Comparison of ENCODE assay signal across 9 mouse cellular contexts in the genomic region with DNA sequence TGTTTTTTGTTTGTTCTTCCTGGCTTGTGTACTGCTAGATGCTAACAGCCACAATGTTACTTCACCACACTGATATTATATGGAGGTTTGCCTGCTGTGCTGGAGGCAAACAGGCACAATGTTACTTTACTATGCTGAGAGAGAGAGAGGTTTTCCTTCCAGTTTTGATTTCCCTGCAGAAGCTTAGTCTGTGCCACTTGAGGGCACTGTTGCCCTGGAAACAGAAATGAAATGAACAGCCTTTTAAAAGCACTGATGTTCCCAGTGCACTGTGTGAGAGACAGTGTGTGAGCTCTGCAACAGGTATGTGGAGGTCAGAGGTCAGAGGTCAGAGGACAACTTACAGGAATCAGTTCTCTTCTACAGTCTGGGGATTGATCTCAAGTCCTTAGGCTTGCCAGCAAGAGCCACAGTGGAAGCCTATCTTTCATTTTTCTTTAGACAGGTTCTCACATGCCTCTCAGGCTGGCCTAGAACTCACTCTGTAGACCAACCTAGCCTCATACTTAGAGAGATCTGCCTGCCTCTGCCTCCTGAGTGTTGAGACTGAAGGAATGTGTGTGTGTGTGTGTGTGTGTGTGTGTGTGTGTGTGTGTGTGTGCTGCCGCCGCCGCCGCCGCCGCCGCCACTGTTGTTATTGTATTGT. TPM values are rescaled to one million over a fixed set of nuclear protein-coding genes. Genes with fewer than 3 reads are reported as not detected.
DNase-seq lines count a peak whose midpoint lies in the region; ATAC-seq and TF ChIP-seq lines count a peak whose summit lies in the region.
"Had no signal": no experiment of that assay in that cellular context is flagged by ENCODE, and none has a peak within 500 bp of the region (broad histone marks: within the 10 kb centered on the region; RNA-seq: fewer than 3 reads in every experiment).

No protein-coding gene starts in this region.

- H3K36me3 ChIP-seq in forebrain, embryonic 11.5 days (ENCODE audit: control insufficient read depth, insufficient read depth, low read length): no peaks in the 10 kb centered on the region
- no peaks in the 10 kb centered on the region for H3K36me3 ChIP-seq in hindbrain, embryonic 15.5 days
- H3K36me3 ChIP-seq in small intestine, adult 2 months (ENCODE audit: control insufficient read depth, insufficient read depth, low read length): no peaks in the 10 kb centered on the region
- H3K36me3 ChIP-seq: embryonic facial prominence, embryonic 12.5 days had no signal

- 100% methylated on average over 7 of the region's 7 CpGs for WGBS in forebrain, embryonic 11.5 days
- 97% methylated on average over 7 of the region's 7 CpGs for WGBS in hindbrain, embryonic 15.5 days
- 100% methylated on average over 7 of the region's 7 CpGs for WGBS in small intestine, adult 2 months

- peak; percentile 82; the same call in 1 of the 2 replicates for TF ChIP-seq CTCF in brain, embryonic 14.5 days (IDR thresholded peaks at IDR 0.05; ENCODE audit: borderline replicate concordance, extremely low read depth, insufficient read depth, insufficient read length)
- TF ChIP-seq CTCF in small intestine, adult 2 months (IDR thresholded peaks at IDR 0.05; ENCODE audit: extremely low read depth, insufficient read length, insufficient replicate concordance, low read depth, low read length): 0 out of 2 replicates have a peak, but pooled peaks have one; percentile 17

- TF ChIP-seq POLR2A in brain, embryonic 14.5 days (IDR thresholded peaks at IDR 0.05; ENCODE audit: borderline replicate concordance, extremely low read depth, insufficient read depth, insufficient read length, poor library complexity, severe bottlenecking): no peak
- TF ChIP-seq POLR2A in small intestine, adult 2 months (IDR thresholded peaks at IDR 0.05; ENCODE audit: low read depth, low read length): no peak

- DNase-seq in ovary, postnatal 14 days (ENCODE audit: low spot score): peak; percentile 27
- DNase-seq in ovary, adult 18-20 months (ENCODE audit: low spot score): no peak
- DNase-seq in brain, embryonic 14.5 days (ENCODE audit: low read depth): peak; percentile 93
- peak; percentile 58 for DNase-seq in forebrain, embryonic 11.5 days (ENCODE audit: low spot score)
- DNase-seq in left cerebral cortex, adult 18-20 months (ENCODE audit: low spot score in 2 of 2): peak; percentile 51 to 55

- no peak overlapping the region for H3K27ac ChIP-seq in forebrain, embryonic 11.5 days (ENCODE audit: low read depth, low read length)
- H3K27ac ChIP-seq in hindbrain, embryonic 15.5 days (replicated peaks): no peak overlapping the region
- H3K27ac ChIP-seq in small intestine, adult 2 months (ENCODE audit: insufficient read depth, low read depth, low read length): no peak overlapping the region
- H3K27ac ChIP-seq: embryonic facial prominence, embryonic 12.5 days had no signal

- no peak overlapping the region for H3K4me2 ChIP-seq in forebrain, embryonic 11.5 days (ENCODE audit: low read depth, low read length, severe bottlenecking)
- H3K4me2 ChIP-seq in hindbrain, embryonic 15.5 days: no peak overlapping the region
- H3K4me2 ChIP-seq: embryonic facial prominence, embryonic 12.5 days had no signal

- H3K4me1 ChIP-seq in forebrain, embryonic 11.5 days (replicated peaks; ENCODE audit: control insufficient read depth, insufficient read depth, low read length): no peaks in the 10 kb centered on the region
- 0 out of 2 replicates have a peak, but pooled peaks cover 3% of the 10 kb centered on the region for H3K4me1 ChIP-seq in hindbrain, embryonic 15.5 days (replicated peaks)
- peaks cover 3% of the 10 kb centered on the region; the same call in 1 of the 2 replicates for H3K4me1 ChIP-seq in small intestine, adult 2 months (ENCODE audit: control insufficient read depth, insufficient read depth, insufficient read length, low read length)
- H3K4me1 ChIP-seq: embryonic facial prominence, embryonic 12.5 days had no signal

- no peak overlapping the region for H3K9ac ChIP-seq in forebrain, embryonic 11.5 days (ENCODE audit: low read length)
- H3K9ac ChIP-seq in hindbrain, embryonic 15.5 days: no peak overlapping the region
- H3K9ac ChIP-seq: embryonic facial prominence, embryonic 12.5 days had no signal

- H3K4me3 ChIP-seq in forebrain, embryonic 11.5 days (ENCODE audit: low read depth, low read length): no peak overlapping the region
- H3K4me3 ChIP-seq in hindbrain, embryonic 15.5 days: no peak overlapping the region
- no peak overlapping the region for H3K4me3 ChIP-seq in small intestine, adult 2 months (ENCODE audit: low read depth, low read length)
- H3K4me3 ChIP-seq: embryonic facial prominence, embryonic 12.5 days had no signal

- no peaks in the 10 kb centered on the region for H3K9me3 ChIP-seq in forebrain, embryonic 11.5 days (ENCODE audit: control insufficient read depth, low read length)
- H3K9me3 ChIP-seq in hindbrain, embryonic 15.5 days: no peaks in the 10 kb centered on the region
- H3K9me3 ChIP-seq: embryonic facial prominence, embryonic 12.5 days had no signal

- no peaks in the 10 kb centered on the region for H3K27me3 ChIP-seq in forebrain, embryonic 11.5 days (ENCODE audit: control insufficient read depth, insufficient read depth, low read length)
- H3K27me3 ChIP-seq in hindbrain, embryonic 15.5 days: no peaks in the 10 kb centered on the region
- H3K27me3 ChIP-seq in small intestine, adult 2 months (ENCODE audit: control insufficient read depth, insufficient read depth, low read length): no peaks in the 10 kb centered on the region
- H3K27me3 ChIP-seq: embryonic facial prominence, embryonic 12.5 days had no signal

- ATAC-seq in forebrain, embryonic 11.5 days (replicated peaks; ENCODE audit: low FRiP score): peak; percentile 74
- ATAC-seq in hindbrain, embryonic 15.5 days (ENCODE audit: low FRiP score, low read depth): peak; percentile 83
- peak; percentile 78 for ATAC-seq in megakaryocyte-erythroid progenitor cell, adult 5-6 weeks (replicated peaks; ENCODE audit: low FRiP score, low TSS enrichment, poor library complexity, severe bottlenecking)

RNA-seq across cellular contexts. Expression of a gene that starts 9.4 kb away (rescaled TPM):
- 2.0 and 2.4 TPM in 2 replicates for polyA plus RNA-seq in brain, embryonic 14.5 days (2012; rRNA removed)
- polyA plus RNA-seq in forebrain, embryonic 11.5 days (2014; fragmentation: Nextera tagmentation; extraction: Ambion mirVana): 5.0 and 5.4 TPM in 2 replicates
- polyA plus RNA-seq in hindbrain, embryonic 15.5 days (2015; fragmentation: Nextera tagmentation; extraction: Ambion mirVana): 3.5 and 3.6 TPM in 2 replicates
- total RNA-seq in left cerebral cortex, adult 18-20 months (2021): 1 to 10 TPM; 3.8 to 4.6 TPM
- not detected in 2 replicates for total RNA-seq in megakaryocyte-erythroid progenitor cell, adult 5-6 weeks (2014; fragmentation: Nextera tagmentation)
- not detected in 2 replicates for total RNA-seq in megakaryocyte-erythroid progenitor cell, adult 5-6 weeks (2017)
- polyA plus RNA-seq in small intestine, adult 2 months (2012; rRNA removed): 0.77 and 0.84 TPM in 2 replicates

RNA-seq across cellular contexts. Expression of a gene that starts 17.1 kb away (rescaled TPM):
- polyA plus RNA-seq in brain, embryonic 14.5 days (2012; rRNA removed): 0.90 and 1.2 TPM in 2 replicates
- 6.6 and 8.1 TPM in 2 replicates for polyA plus RNA-seq in forebrain, embryonic 11.5 days (2014; fragmentation: Nextera tagmentation; extraction: Ambion mirVana)
- polyA plus RNA-seq in hindbrain, embryonic 15.5 days (2015; fragmentation: Nextera tagmentation; extraction: Ambion mirVana): 1.9 and 2.0 TPM in 2 replicates
- 1 to 10 TPM; 2.4 to 3.4 TPM for total RNA-seq in left cerebral cortex, adult 18-20 months (2021)
- 0.04 TPM in 1 of 2 replicates, not detected in the other for total RNA-seq in megakaryocyte-erythroid progenitor cell, adult 5-6 weeks (2014; fragmentation: Nextera tagmentation)
- total RNA-seq in megakaryocyte-erythroid progenitor cell, adult 5-6 weeks (2017): not detected in 2 replicates
- polyA plus RNA-seq in small intestine, adult 2 months (2012; rRNA removed): 0.15 TPM in 1 of 2 replicates, not detected in the other

RNA-seq across cellular contexts. Expression of a gene that starts 57.5 kb away (rescaled TPM):
- polyA plus RNA-seq in brain, embryonic 14.5 days (2012; rRNA removed): not detected in 2 replicates
- 0.55 TPM in 1 of 2 replicates, not detected in the other for polyA plus RNA-seq in forebrain, embryonic 11.5 days (2014; fragmentation: Nextera tagmentation; extraction: Ambion mirVana)
- 0.45 TPM in 1 of 2 replicates, not detected in the other for polyA plus RNA-seq in hindbrain, embryonic 15.5 days (2015; fragmentation: Nextera tagmentation; extraction: Ambion mirVana)
- total RNA-seq in left cerebral cortex, adult 18-20 months (2021): 1 to 10 TPM in 1 of 2 experiments, under 1 TPM in 1; 0.21 to 1.3 TPM
- not detected in 2 replicates for total RNA-seq in megakaryocyte-erythroid progenitor cell, adult 5-6 weeks (2014; fragmentation: Nextera tagmentation)
- total RNA-seq in megakaryocyte-erythroid progenitor cell, adult 5-6 weeks (2017): not detected in 2 replicates
- not detected in 2 replicates for polyA plus RNA-seq in small intestine, adult 2 months (2012; rRNA removed)
